Mouse (Mus musculus) ES-Bruce4 (cell line): ENCODE measurements around the gene Atp6v1b1.

ENCODE experiments used
- CTCF ChIP-seq: IDR thresholded peaks from one replicate; pipeline ENCODE4 v1.8.1; 2011; ENCODE audit warnings: low read depth, low read length
- EP300 ChIP-seq: IDR thresholded peaks from 2 replicates; pipeline ENCODE4 v1.6.1; 2011; ENCODE audit warnings: low read depth, low read length; ENCODE audit not compliant: insufficient read depth

DNA sequence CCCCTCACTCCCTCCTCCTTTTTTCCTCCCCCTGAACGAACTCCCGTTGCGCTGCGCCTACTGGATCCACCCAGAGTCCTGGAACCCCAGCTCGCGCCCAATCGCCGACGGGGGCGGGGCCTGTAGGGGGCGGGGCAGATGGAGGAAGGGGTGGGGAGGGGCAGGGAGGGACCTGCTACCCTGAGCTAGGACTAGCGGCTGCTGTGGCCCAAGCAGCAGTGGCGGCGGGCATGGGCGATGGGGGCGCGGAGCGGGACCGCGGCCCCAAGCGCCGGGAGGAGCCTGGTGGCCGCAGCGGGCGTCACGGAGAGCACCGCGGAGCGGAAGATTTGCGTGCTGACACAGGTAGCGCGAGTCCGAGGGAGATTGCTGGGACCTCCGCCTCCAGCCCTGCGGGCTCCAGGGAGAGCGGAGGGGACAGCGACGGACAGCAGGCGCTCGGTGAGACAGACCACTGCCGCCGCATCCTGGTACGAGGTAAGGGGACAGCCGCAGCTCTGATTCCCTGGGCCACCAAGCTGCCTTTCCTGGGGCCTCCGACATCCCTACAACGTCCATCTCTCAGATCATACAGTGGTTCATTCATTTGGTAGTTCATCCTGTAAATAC lies 31.6 kb upstream of the Atp6v1b1 start, which contains the start of gene Vax2:
- TF ChIP-seq CTCF: no peak
- no peak for TF ChIP-seq EP300
